Mouse (Mus musculus): ENCODE data around the gene Pepd. TPM values are rescaled to one million over a fixed set of nuclear protein-coding genes. Genes with fewer than 3 reads are reported as not detected.
A peak's percentile ranks its signal among the peaks of the same experiment; 100 is the strongest.

The Pepd gene
- polyA plus RNA-seq, 1 experiment from 2014 or later = 178 TPM

- no peak overlapping the region for H3K4me3 ChIP-seq (ENCODE audit: low read depth, low read length)
- no peaks in the 10 kb centered on the region for H3K9me3 ChIP-seq (ENCODE audit: control insufficient read depth)
- no peak overlapping the region for H3K9ac ChIP-seq (ENCODE audit: low read depth, low read length)
- H3K27ac ChIP-seq (ENCODE audit: low read depth, low read length) = no peak overlapping the region
- no peaks in the 10 kb centered on the region for H3K27me3 ChIP-seq (replicated peaks; ENCODE audit: control insufficient read depth, insufficient read depth, low read length)
- no peaks in the 10 kb centered on the region for H3K4me1 ChIP-seq (replicated peaks; ENCODE audit: control insufficient read depth, insufficient read depth, low read length)
- ATAC-seq = no peak
- TF ChIP-seq CTCF (IDR thresholded peaks at IDR 0.05; ENCODE audit: low read depth) = no peak
- 90% methylated on average over 7 of the region's 7 CpGs for WGBS
- no peak overlapping the region for H3K4me2 ChIP-seq (replicated peaks; ENCODE audit: low read depth)
- no peaks in the 10 kb centered on the region; the same call in 1 of the 2 replicates for H3K36me3 ChIP-seq (ENCODE audit: control insufficient read depth, insufficient read depth)
Measured at GRCm38 (mm10) chr7:35006661-35007060, 94.5 kb downstream of the Pepd start.

DNA sequence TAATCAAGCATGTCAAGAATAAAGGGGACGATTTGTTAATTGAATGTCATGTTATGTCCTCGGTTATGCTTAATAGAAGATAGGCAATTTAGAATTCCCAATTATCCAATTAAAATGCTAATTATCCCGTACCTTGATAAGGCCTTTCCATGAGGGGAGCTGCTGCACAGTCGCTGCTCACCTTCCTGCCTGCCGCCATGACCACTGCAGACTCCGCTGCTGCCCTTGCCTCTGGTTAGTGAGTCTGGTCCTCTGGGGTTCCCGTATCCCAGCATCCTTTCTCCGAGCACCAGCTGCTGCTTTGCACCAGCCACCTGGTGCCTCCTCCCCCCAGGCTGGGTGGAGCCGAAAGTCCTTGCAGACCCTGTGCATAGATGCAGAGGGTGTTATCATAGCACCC, 101.0 kb downstream of the Pepd start:
- Histone ChIP-seq H3K36me3 (ENCODE audit: control insufficient read depth, insufficient read depth) (no peaks in the 10 kb centered on the region; the same call in 1 of the 2 replicates), H3K4me1 (replicated peaks; ENCODE audit: control insufficient read depth, insufficient read depth, low read length) (no peaks in the 10 kb centered on the region), H3K4me3 (ENCODE audit: low read depth, low read length) (no peak overlapping the region), H3K27me3 (replicated peaks; ENCODE audit: control insufficient read depth, insufficient read depth, low read length) (no peaks in the 10 kb centered on the region), H3K9ac (ENCODE audit: low read depth, low read length) (no peak overlapping the region), H3K4me2 (replicated peaks; ENCODE audit: low read depth) (no peak overlapping the region), H3K9me3 (ENCODE audit: control insufficient read depth) (no peaks in the 10 kb centered on the region), H3K27ac (ENCODE audit: low read depth, low read length) (no peak overlapping the region)
- no peak for ATAC-seq
- no peak for TF ChIP-seq CTCF (IDR thresholded peaks at IDR 0.05; ENCODE audit: low read depth)
- WGBS = 76% methylated on average over 9 of the region's 9 CpGs

DNA sequence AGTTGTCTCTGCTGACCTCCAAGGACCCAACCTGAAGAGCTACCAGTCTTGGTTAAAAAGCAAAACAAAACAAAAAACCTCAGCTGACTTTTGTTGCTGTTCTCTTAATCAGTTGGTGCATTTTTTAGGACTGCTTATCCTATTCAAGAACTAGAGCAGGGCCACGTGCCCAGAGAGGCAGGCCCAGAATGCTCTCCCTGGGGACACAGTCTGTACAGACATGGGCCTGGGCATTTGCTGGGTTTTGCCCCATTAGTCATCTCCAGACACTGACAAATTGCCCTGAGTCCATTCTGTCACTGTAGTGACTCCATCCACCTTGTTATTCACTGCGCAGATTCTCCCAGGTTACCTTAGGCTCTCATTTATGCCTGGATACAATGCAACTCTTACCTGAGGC, 103.1 kb downstream of the Pepd start:
- Histone ChIP-seq H3K27ac (ENCODE audit: low read depth, low read length) (no peak overlapping the region), H3K36me3 (ENCODE audit: control insufficient read depth, insufficient read depth) (peaks cover 7% of the 10 kb centered on the region), H3K9ac (ENCODE audit: low read depth, low read length) (no peak overlapping the region), H3K4me2 (replicated peaks; ENCODE audit: low read depth) (no peak overlapping the region), H3K4me1 (replicated peaks; ENCODE audit: control insufficient read depth, insufficient read depth, low read length) (no peaks in the 10 kb centered on the region), H3K27me3 (replicated peaks; ENCODE audit: control insufficient read depth, insufficient read depth, low read length) (no peaks in the 10 kb centered on the region), H3K9me3 (ENCODE audit: control insufficient read depth) (no peaks in the 10 kb centered on the region), H3K4me3 (ENCODE audit: low read depth, low read length) (no peak overlapping the region)
- 88% methylated on average over 2 of the region's 2 CpGs for WGBS
- TF ChIP-seq CTCF (IDR thresholded peaks at IDR 0.05; ENCODE audit: low read depth) = no peak
- ATAC-seq = no peak

DNA sequence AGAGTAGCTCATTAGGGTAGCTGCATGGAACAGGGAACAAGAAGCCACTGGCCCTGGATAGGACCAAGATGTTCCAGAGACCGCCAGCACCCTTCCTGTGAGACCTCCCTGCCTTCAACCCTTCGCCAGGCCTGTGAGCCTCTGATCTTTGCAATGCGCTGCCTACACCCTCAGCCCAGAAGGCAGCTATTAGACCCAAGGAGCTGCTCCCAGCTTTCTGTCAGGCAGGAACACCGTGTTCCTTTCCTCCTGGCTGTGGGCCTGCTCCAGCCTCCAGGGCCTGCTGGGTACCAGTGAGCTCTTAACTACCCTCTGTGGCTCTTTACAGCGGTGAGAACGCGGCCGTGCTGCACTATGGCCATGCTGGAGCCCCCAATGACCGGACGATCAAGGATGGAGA, 109.2 kb downstream of the Pepd start:
- TF ChIP-seq CTCF (IDR thresholded peaks at IDR 0.05; ENCODE audit: low read depth) = no peak
- Histone ChIP-seq H3K36me3 (ENCODE audit: control insufficient read depth, insufficient read depth) (peaks cover 30% of the 10 kb centered on the region), H3K4me3 (ENCODE audit: low read depth, low read length) (no peak overlapping the region), H3K27ac (ENCODE audit: low read depth, low read length) (no peak overlapping the region), H3K9me3 (ENCODE audit: control insufficient read depth) (no peaks in the 10 kb centered on the region), H3K9ac (ENCODE audit: low read depth, low read length) (no peak overlapping the region), H3K27me3 (replicated peaks; ENCODE audit: control insufficient read depth, insufficient read depth, low read length) (no peaks in the 10 kb centered on the region), H3K4me2 (replicated peaks; ENCODE audit: low read depth) (no peak overlapping the region), H3K4me1 (replicated peaks; ENCODE audit: control insufficient read depth, insufficient read depth, low read length) (no peaks in the 10 kb centered on the region)
- ATAC-seq = no peak
- WGBS = 91% methylated on average over 10 of the region's 10 CpGs

DNA sequence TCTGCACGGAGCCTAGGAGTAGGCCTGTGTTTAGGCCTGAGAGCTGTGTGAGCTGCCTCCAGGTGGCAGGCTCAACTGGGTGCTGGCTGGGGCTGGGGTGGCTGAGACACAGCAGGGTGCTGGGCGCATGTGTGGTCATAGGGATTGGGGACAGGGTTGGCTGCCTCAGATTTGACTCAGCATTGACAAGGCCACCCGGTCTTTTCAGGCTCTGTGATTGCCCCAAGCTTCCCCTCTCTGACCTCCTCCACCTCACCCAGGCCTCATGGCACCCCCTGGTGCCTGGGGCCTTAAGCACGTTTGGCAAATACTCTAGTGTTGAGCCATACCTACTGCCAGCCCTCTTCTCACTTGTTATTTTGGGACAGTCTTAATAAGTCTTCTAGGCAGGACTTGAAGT, 111.1 kb downstream of the Pepd start:
- Histone ChIP-seq H3K27ac (ENCODE audit: low read depth, low read length) (no peak overlapping the region), H3K4me1 (replicated peaks; ENCODE audit: control insufficient read depth, insufficient read depth, low read length) (no peaks in the 10 kb centered on the region), H3K9ac (ENCODE audit: low read depth, low read length) (no peak overlapping the region), H3K27me3 (replicated peaks; ENCODE audit: control insufficient read depth, insufficient read depth, low read length) (no peaks in the 10 kb centered on the region), H3K36me3 (ENCODE audit: control insufficient read depth, insufficient read depth) (peaks cover 30% of the 10 kb centered on the region), H3K4me3 (ENCODE audit: low read depth, low read length) (no peak overlapping the region), H3K9me3 (ENCODE audit: control insufficient read depth) (no peaks in the 10 kb centered on the region), H3K4me2 (replicated peaks; ENCODE audit: low read depth) (no peak overlapping the region)
- ATAC-seq = no peak
- 91% methylated on average over 4 of the region's 4 CpGs for WGBS
- peak; percentile 32 for TF ChIP-seq CTCF (IDR thresholded peaks at IDR 0.05; ENCODE audit: low read depth)

DNA sequence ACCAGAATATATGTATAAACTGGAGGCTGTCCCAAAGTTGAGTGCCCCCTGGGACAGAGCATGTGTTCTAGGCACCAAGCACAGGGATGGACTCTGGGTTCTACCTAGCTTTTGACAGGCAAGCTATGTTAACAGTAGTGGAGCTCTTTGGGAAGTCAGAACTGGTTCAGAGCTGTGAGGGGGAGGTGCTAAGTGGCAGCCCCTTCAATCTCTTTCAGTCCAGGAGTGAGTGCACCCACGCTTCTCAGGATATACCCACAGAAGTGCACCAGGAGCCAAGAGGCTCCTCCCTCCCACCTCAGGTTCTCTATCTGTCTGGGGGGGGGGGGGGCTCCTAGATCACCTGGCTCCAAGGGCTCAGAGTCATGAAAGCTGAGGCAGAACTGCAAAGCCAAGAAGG, 112.2 kb downstream of the Pepd start:
- whole genome bisulfite sequencing = 85% methylated on average over 1 of the region's 1 CpGs
- Histone ChIP-seq H3K9ac (ENCODE audit: low read depth, low read length) (0 out of 2 replicates have a peak overlapping the region, but pooled peaks have one; percentile 7), H3K4me3 (ENCODE audit: low read depth, low read length) (no peak overlapping the region), H3K27me3 (replicated peaks; ENCODE audit: control insufficient read depth, insufficient read depth, low read length) (no peaks in the 10 kb centered on the region), H3K4me2 (replicated peaks; ENCODE audit: low read depth) (no peak overlapping the region), H3K4me1 (replicated peaks; ENCODE audit: control insufficient read depth, insufficient read depth, low read length) (no peaks in the 10 kb centered on the region), H3K27ac (ENCODE audit: low read depth, low read length) (no peak overlapping the region), H3K36me3 (ENCODE audit: control insufficient read depth, insufficient read depth) (peaks cover 30% of the 10 kb centered on the region), H3K9me3 (ENCODE audit: control insufficient read depth) (no peaks in the 10 kb centered on the region)
- no peak for ATAC-seq
- no peak for TF ChIP-seq CTCF (IDR thresholded peaks at IDR 0.05; ENCODE audit: low read depth)
